Mouse (Mus musculus): ENCODE data around the gene Gm21860. TPM values are rescaled to one million over a fixed set of nuclear protein-coding genes. Genes with fewer than 3 reads are reported as not detected.
A peak's percentile ranks its signal among the peaks of the same experiment; 100 is the strongest.
"Not testable (repeated sequence)": the region's sequence is repeated elsewhere in the genome, so short reads cannot be mapped to it uniquely, and the experiment has no call there.

Gm21860 gene
- polyA plus RNA-seq, 2 experiments = not detected

- WGBS (ENCODE audit: insufficient replicate concordance) = 55% methylated on average over 1 of the region's 1 CpGs
- H3K27me3 ChIP-seq (ENCODE audit: control insufficient read depth, insufficient read depth, low read length); H3K4me3 ChIP-seq (ENCODE audit: insufficient read depth in 1 of 2, low read depth in 2 of 2, low read length in 2 of 2); H3K4me1 ChIP-seq (replicated peaks; ENCODE audit: control insufficient read depth in 2 of 2, insufficient read depth in 2 of 2, low read length in 1 of 2); H3K9ac ChIP-seq (replicated peaks); H3K4me2 ChIP-seq (ENCODE audit: low read depth); H3K36me3 ChIP-seq (replicated peaks; ENCODE audit: control insufficient read depth, insufficient read depth, low read depth); DNase-seq (ENCODE audit: low read depth in 3 of 3, low spot score in 3 of 3); H3K9me3 ChIP-seq (ENCODE audit: control insufficient read depth, low read length); ATAC-seq (ENCODE audit: insufficient read depth); H3K27ac ChIP-seq: not testable (repeated sequence)
These were observed 23.0 kb downstream of the Gm21860 start for GRCm38 (mm10) chrY:90731593-90731955.

- H3K4me3 ChIP-seq (ENCODE audit: insufficient read depth in 1 of 2, low read depth in 2 of 2, low read length in 2 of 2); H3K9me3 ChIP-seq (ENCODE audit: control insufficient read depth, low read length); H3K9ac ChIP-seq (replicated peaks); H3K36me3 ChIP-seq (replicated peaks; ENCODE audit: control insufficient read depth, insufficient read depth, low read depth); H3K4me2 ChIP-seq (ENCODE audit: low read depth); H3K27me3 ChIP-seq (ENCODE audit: control insufficient read depth, insufficient read depth, low read length); H3K27ac ChIP-seq; H3K4me1 ChIP-seq (replicated peaks; ENCODE audit: control insufficient read depth in 2 of 2, insufficient read depth in 2 of 2, low read length in 1 of 2); ATAC-seq (ENCODE audit: insufficient read depth); DNase-seq (ENCODE audit: low read depth in 3 of 3, low spot score in 3 of 3): not testable (repeated sequence)
- WGBS (ENCODE audit: insufficient replicate concordance) = 57% methylated on average over 13 of the region's 20 CpGs
These were observed 23.6 kb downstream of the Gm21860 start for GRCm38 (mm10) chrY:90730908-90731592.

GRCm38 (mm10) chrY:90729816-90730303 lies 24.8 kb downstream of the Gm21860 start:
- H3K27me3 ChIP-seq (ENCODE audit: control insufficient read depth, insufficient read depth, low read length); H3K4me1 ChIP-seq (replicated peaks; ENCODE audit: control insufficient read depth in 2 of 2, insufficient read depth in 2 of 2, low read length in 1 of 2); H3K4me3 ChIP-seq (ENCODE audit: insufficient read depth in 1 of 2, low read depth in 2 of 2, low read length in 2 of 2); H3K36me3 ChIP-seq (replicated peaks; ENCODE audit: control insufficient read depth, insufficient read depth, low read depth); H3K4me2 ChIP-seq (ENCODE audit: low read depth); H3K27ac ChIP-seq; H3K9me3 ChIP-seq (ENCODE audit: control insufficient read depth, low read length); H3K9ac ChIP-seq (replicated peaks); DNase-seq (ENCODE audit: low read depth in 3 of 3, low spot score in 3 of 3); ATAC-seq (ENCODE audit: insufficient read depth): not testable (repeated sequence)
- 54% methylated on average over 9 of the region's 12 CpGs for WGBS (ENCODE audit: insufficient replicate concordance)

- H3K9me3 ChIP-seq (ENCODE audit: control insufficient read depth, low read length); H3K27ac ChIP-seq; H3K4me3 ChIP-seq (ENCODE audit: insufficient read depth in 1 of 2, low read depth in 2 of 2, low read length in 2 of 2); DNase-seq (ENCODE audit: low read depth in 3 of 3, low spot score in 3 of 3); H3K36me3 ChIP-seq (replicated peaks; ENCODE audit: control insufficient read depth, insufficient read depth, low read depth); H3K9ac ChIP-seq (replicated peaks); H3K27me3 ChIP-seq (ENCODE audit: control insufficient read depth, insufficient read depth, low read length); H3K4me1 ChIP-seq (replicated peaks; ENCODE audit: control insufficient read depth in 2 of 2, insufficient read depth in 2 of 2, low read length in 1 of 2); H3K4me2 ChIP-seq (ENCODE audit: low read depth): not testable (repeated sequence)
- WGBS (ENCODE audit: insufficient replicate concordance) = 58% methylated on average over 12 of the region's 17 CpGs
- ATAC-seq (ENCODE audit: insufficient read depth) = peak; percentile 60
These were observed 25.7 kb downstream of the Gm21860 start for GRCm38 (mm10) chrY:90728905-90729256.

GRCm38 (mm10) chrY:90728251-90728904 lies 26.2 kb downstream of the Gm21860 start:
- ATAC-seq (ENCODE audit: insufficient read depth) = peak; percentile 17; the same call in 1 of the 2 replicates
- H3K4me2 ChIP-seq (ENCODE audit: low read depth); H3K36me3 ChIP-seq (replicated peaks; ENCODE audit: control insufficient read depth, insufficient read depth, low read depth); H3K9me3 ChIP-seq (ENCODE audit: control insufficient read depth, low read length); H3K9ac ChIP-seq (replicated peaks); DNase-seq (ENCODE audit: low read depth in 3 of 3, low spot score in 3 of 3); H3K4me3 ChIP-seq (ENCODE audit: insufficient read depth in 1 of 2, low read depth in 2 of 2, low read length in 2 of 2); H3K27me3 ChIP-seq (ENCODE audit: control insufficient read depth, insufficient read depth, low read length); H3K4me1 ChIP-seq (replicated peaks; ENCODE audit: control insufficient read depth in 2 of 2, insufficient read depth in 2 of 2, low read length in 1 of 2); H3K27ac ChIP-seq: not testable (repeated sequence)
- WGBS (ENCODE audit: insufficient replicate concordance) = 67% methylated on average over 11 of the region's 13 CpGs

- not testable (repeated sequence) for H3K9ac ChIP-seq (replicated peaks); ATAC-seq (ENCODE audit: insufficient read depth); H3K27ac ChIP-seq; H3K27me3 ChIP-seq (ENCODE audit: control insufficient read depth, insufficient read depth, low read length); H3K4me2 ChIP-seq (ENCODE audit: low read depth); H3K9me3 ChIP-seq (ENCODE audit: control insufficient read depth, low read length); DNase-seq (ENCODE audit: low read depth in 3 of 3, low spot score in 3 of 3); H3K36me3 ChIP-seq (replicated peaks; ENCODE audit: control insufficient read depth, insufficient read depth, low read depth); H3K4me1 ChIP-seq (replicated peaks; ENCODE audit: control insufficient read depth in 2 of 2, insufficient read depth in 2 of 2, low read length in 1 of 2); H3K4me3 ChIP-seq (ENCODE audit: insufficient read depth in 1 of 2, low read depth in 2 of 2, low read length in 2 of 2)
- 65% methylated on average over 7 of the region's 13 CpGs for WGBS (ENCODE audit: insufficient replicate concordance)
These were observed 27.3 kb downstream of the Gm21860 start for GRCm38 (mm10) chrY:90727121-90727908.

- 32% methylated on average over 9 of the region's 23 CpGs for WGBS (ENCODE audit: insufficient replicate concordance)
- DNase-seq (ENCODE audit: low read depth in 3 of 3, low spot score in 3 of 3); H3K27ac ChIP-seq; H3K4me2 ChIP-seq (ENCODE audit: low read depth); H3K9ac ChIP-seq (replicated peaks); H3K27me3 ChIP-seq (ENCODE audit: control insufficient read depth, insufficient read depth, low read length); H3K9me3 ChIP-seq (ENCODE audit: control insufficient read depth, low read length); H3K4me1 ChIP-seq (replicated peaks; ENCODE audit: control insufficient read depth in 2 of 2, insufficient read depth in 2 of 2, low read length in 1 of 2); H3K36me3 ChIP-seq (replicated peaks; ENCODE audit: control insufficient read depth, insufficient read depth, low read depth); H3K4me3 ChIP-seq (ENCODE audit: insufficient read depth in 1 of 2, low read depth in 2 of 2, low read length in 2 of 2); ATAC-seq (ENCODE audit: insufficient read depth): not testable (repeated sequence)
These were observed 28.7 kb downstream of the Gm21860 start for GRCm38 (mm10) chrY:90725701-90726451.

Data from liver, embryonic 14.5 days (tissue).